Mouse (Mus musculus): ENCODE results near the gene Gys1. TPM values are rescaled to one million over a fixed set of nuclear protein-coding genes. Genes with fewer than 3 reads are reported as not detected.

Gys1 gene
- polyA plus RNA-seq, 1 experiment from 2014 or later: 21.7 TPM

DNA sequence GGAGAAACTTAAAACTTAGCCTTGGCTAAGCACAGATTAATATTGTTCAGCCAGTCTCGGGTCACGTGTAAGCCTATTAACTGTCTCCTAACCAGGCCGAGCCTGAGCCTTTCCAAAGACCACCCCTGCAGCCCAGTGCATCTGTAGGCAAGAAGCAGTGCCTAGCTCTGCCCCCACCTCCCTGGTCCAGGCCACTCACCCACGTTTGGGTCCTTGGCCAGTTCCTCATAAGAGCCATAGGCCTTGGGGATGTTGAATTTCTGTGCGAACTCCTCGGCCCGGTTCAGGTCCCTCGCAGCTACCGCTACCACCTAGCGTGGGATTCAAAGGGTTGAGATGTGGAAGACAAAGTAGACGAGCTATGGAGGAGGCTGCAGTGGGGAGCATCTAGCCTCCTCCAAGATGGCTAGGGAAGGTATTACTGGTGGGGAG is 53.2 kb downstream of the Gys1 start:
- Histone ChIP-seq H3K9me3 (replicated peaks) (no peaks in the 10 kb centered on the region), H3K27me3 (replicated peaks) (no peaks in the 10 kb centered on the region), H3K4me1 (peaks cover 37% of the 10 kb centered on the region), H3K36me3 (peaks cover 6% of the 10 kb centered on the region), H3K9ac (replicated peaks) (peak overlapping the region; percentile 24; the same call in 1 of the 2 replicates), H3K27ac (replicated peaks) (peak overlapping the region; percentile 83), H3K4me3 (replicated peaks) (peak overlapping the region; percentile 40), H3K4me2 (peak overlapping the region; percentile 62)
- peak; percentile 68 for ATAC-seq (ENCODE audit: low FRiP score)
- WGBS: 27% methylated on average over 11 of the region's 11 CpGs

DNA sequence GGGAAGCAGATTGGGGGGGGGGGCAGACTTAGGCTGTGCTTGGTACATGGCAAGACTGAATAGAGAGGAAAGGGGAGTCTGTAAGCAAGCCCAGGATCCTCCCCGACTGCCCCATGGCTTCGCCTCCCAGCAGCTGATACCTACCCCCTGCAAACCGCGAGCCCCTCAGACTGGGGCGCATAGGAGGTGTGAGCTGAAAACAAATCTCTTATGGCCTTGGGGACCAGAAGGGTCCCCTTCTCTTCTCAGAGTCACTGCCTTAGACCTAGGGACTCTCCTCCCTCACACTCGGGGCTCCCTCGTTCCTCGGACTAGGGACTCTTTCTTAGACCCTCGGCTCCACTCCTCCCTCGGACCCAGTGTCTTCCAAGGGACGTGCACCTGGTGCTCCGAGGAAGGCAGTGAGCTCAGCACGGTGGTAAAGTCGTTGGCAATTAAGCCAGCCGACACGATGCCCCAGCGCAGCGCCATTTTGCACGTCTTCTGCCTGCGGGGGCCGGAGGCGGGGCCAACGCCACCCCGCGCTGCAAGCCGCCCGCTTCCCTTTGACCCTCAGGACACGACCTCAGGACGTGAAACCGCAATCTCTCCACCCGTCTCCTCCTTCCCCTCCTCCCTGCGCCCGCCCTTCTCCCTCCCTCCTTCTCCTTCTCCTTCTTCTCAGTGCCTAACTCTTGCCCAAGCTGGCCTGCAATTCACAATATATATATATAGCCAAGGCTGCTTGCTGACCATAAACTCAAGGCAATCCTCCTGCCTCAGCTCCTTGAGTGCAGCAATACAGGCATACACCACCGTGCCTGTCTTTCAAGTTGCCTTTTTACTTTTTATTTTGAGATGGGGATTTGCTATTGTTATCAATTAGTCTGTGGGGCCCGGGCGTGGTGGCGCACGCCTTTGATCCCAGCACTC is 53.9 kb downstream of the Gys1 start, which contains the start of gene Dhdh:
Gene Dhdh (minus strand): TSS at position 513 of the 912 bp plus-strand sequence.
- Histone ChIP-seq H3K4me3 (replicated peaks) (peak within 1 kb of the TSS; percentile 40), H3K4me1 (peaks cover 37% of the 10 kb centered on the region)
- WGBS: 8% methylated on average over 38 of the region's 38 CpGs

GRCm38 (mm10) chr7:45489578-45489977 is 54.9 kb downstream of the Gys1 start:
- H3K27me3 ChIP-seq (replicated peaks): no peaks in the 10 kb centered on the region
- no peak overlapping the region for H3K4me3 ChIP-seq (replicated peaks)
- peaks cover 37% of the 10 kb centered on the region for H3K4me1 ChIP-seq
- 63% methylated on average over 7 of the region's 7 CpGs for WGBS
- no peak overlapping the region for H3K27ac ChIP-seq (replicated peaks)
- H3K4me2 ChIP-seq: no peak overlapping the region
- no peak for ATAC-seq (ENCODE audit: low FRiP score)
- peaks cover 23% of the 10 kb centered on the region for H3K36me3 ChIP-seq
- H3K9me3 ChIP-seq (replicated peaks): no peaks in the 10 kb centered on the region
- H3K9ac ChIP-seq (replicated peaks): no peak overlapping the region

More for the DNA sequence above, 53.9 kb downstream of the Gys1 start, which contains the start of gene Dhdh:
- ATAC-seq (ENCODE audit: low FRiP score): peak; percentile 74
- H3K36me3 ChIP-seq: peaks cover 13% of the 10 kb centered on the region
- H3K9ac ChIP-seq (replicated peaks): peak within 1 kb of the TSS; percentile 24
- H3K27ac ChIP-seq (replicated peaks): peak within 1 kb of the TSS; percentile 83
- no peaks in the 10 kb centered on the region for H3K9me3 ChIP-seq (replicated peaks)
- peak within 1 kb of the TSS; percentile 62 for H3K4me2 ChIP-seq
- H3K27me3 ChIP-seq (replicated peaks): no peaks in the 10 kb centered on the region

DNA sequence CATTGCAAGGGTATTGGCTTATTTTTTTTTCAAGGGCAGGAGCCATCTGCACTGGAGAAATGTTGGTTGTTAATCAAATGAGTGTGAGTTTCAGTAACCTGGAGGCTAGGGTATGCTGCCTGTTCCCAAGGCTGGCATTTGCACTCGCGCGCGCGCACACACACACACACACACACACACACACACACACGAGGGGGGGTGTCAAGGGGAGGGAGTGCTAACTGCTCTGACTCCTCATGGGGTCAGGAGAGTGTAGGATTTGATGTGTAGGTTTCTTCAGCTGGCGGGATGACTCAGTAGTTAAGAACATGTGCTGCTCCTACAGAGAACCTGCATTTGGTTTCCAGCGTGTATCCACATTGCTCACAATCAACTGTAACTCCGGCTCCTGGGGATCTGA is 56.2 kb downstream of the Gys1 start:
- WGBS: 25% methylated on average over 9 of the region's 9 CpGs
- no peak overlapping the region for H3K9ac ChIP-seq (replicated peaks)
- H3K4me2 ChIP-seq: no peak overlapping the region
- ATAC-seq (ENCODE audit: low FRiP score): no peak
- H3K4me3 ChIP-seq (replicated peaks): no peak overlapping the region
- H3K4me1 ChIP-seq: peaks cover 37% of the 10 kb centered on the region
- H3K36me3 ChIP-seq: peaks cover 35% of the 10 kb centered on the region
- H3K9me3 ChIP-seq (replicated peaks): no peaks in the 10 kb centered on the region
- no peaks in the 10 kb centered on the region for H3K27me3 ChIP-seq (replicated peaks)
- H3K27ac ChIP-seq (replicated peaks): 0 out of 2 replicates have a peak overlapping the region, but pooled peaks have one; percentile 1

DNA sequence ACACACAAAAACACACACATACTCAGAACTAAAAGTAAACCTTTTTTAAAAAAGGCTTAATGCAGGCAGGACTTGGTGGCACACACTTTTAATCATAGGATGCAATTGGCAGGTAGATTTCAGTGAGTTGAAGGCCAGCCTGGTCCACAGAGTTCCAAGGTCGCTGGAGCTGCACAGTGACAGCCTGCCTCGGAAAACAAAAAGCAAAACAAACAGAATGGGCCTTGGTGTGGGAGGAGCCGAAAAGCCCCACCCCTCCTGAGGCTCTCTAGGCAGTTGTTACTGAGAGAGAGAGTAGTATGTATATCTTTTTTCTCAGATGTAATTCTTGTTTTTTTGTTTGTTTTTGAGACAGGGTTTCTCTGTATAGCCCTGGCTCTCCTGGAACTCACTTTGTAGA is 56.6 kb downstream of the Gys1 start:
- no peak overlapping the region for H3K4me3 ChIP-seq (replicated peaks)
- no peak overlapping the region for H3K9ac ChIP-seq (replicated peaks)
- H3K4me1 ChIP-seq: peaks cover 37% of the 10 kb centered on the region
- no peak for ATAC-seq (ENCODE audit: low FRiP score)
- 0 out of 2 replicates have a peak overlapping the region, but pooled peaks have one; percentile 1 for H3K27ac ChIP-seq (replicated peaks)
- H3K9me3 ChIP-seq (replicated peaks): no peaks in the 10 kb centered on the region
- H3K36me3 ChIP-seq: peaks cover 39% of the 10 kb centered on the region
- H3K27me3 ChIP-seq (replicated peaks): no peaks in the 10 kb centered on the region
- WGBS: 12% methylated on average over 3 of the region's 3 CpGs
- no peak overlapping the region for H3K4me2 ChIP-seq

GRCm38 (mm10) chr7:45492225-45492844 is 57.7 kb downstream of the Gys1 start:
- Histone ChIP-seq H3K27me3 (replicated peaks) (no peaks in the 10 kb centered on the region), H3K4me3 (replicated peaks) (no peak overlapping the region), H3K36me3 (peaks cover 50% of the 10 kb centered on the region), H3K27ac (replicated peaks) (no peak overlapping the region), H3K4me1 (peaks cover 37% of the 10 kb centered on the region), H3K4me2 (no peak overlapping the region), H3K9me3 (replicated peaks) (no peaks in the 10 kb centered on the region), H3K9ac (replicated peaks) (no peak overlapping the region)
- ATAC-seq (ENCODE audit: low FRiP score): no peak
- whole genome bisulfite sequencing: 96% methylated on average over 8 of the region's 8 CpGs

- ATAC-seq (ENCODE audit: low FRiP score): no peak
- H3K27ac ChIP-seq (replicated peaks): no peak overlapping the region
- no peaks in the 10 kb centered on the region for H3K27me3 ChIP-seq (replicated peaks)
- no peak overlapping the region for H3K4me2 ChIP-seq
- no peak overlapping the region for H3K9ac ChIP-seq (replicated peaks)
- H3K4me1 ChIP-seq: peaks cover 35% of the 10 kb centered on the region
- peaks cover 56% of the 10 kb centered on the region for H3K36me3 ChIP-seq
- no peak overlapping the region for H3K4me3 ChIP-seq (replicated peaks)
- H3K9me3 ChIP-seq (replicated peaks): no peaks in the 10 kb centered on the region
- WGBS: 92% methylated on average over 5 of the region's 5 CpGs
These were observed 58.3 kb downstream of the Gys1 start for GRCm38 (mm10) chr7:45492951-45493350.

- peaks cover 72% of the 10 kb centered on the region for H3K36me3 ChIP-seq
- H3K27ac ChIP-seq (replicated peaks): no peak overlapping the region
- H3K4me1 ChIP-seq: peaks cover 19% of the 10 kb centered on the region
- no peak overlapping the region for H3K4me2 ChIP-seq
- no peak overlapping the region for H3K4me3 ChIP-seq (replicated peaks)
- H3K9me3 ChIP-seq (replicated peaks): no peaks in the 10 kb centered on the region
- no peak for ATAC-seq (ENCODE audit: low FRiP score)
- 90% methylated on average over 9 of the region's 9 CpGs for WGBS
- H3K27me3 ChIP-seq (replicated peaks): no peaks in the 10 kb centered on the region
- no peak overlapping the region for H3K9ac ChIP-seq (replicated peaks)
These were observed 59.9 kb downstream of the Gys1 start for GRCm38 (mm10) chr7:45494548-45494947.

GRCm38 (mm10) chr7:45498427-45498826 is 63.8 kb downstream of the Gys1 start:
- peaks cover 93% of the 10 kb centered on the region for H3K36me3 ChIP-seq
- no peak overlapping the region for H3K4me2 ChIP-seq
- no peaks in the 10 kb centered on the region for H3K9me3 ChIP-seq (replicated peaks)
- 95% methylated on average over 6 of the region's 6 CpGs for WGBS
- no peaks in the 10 kb centered on the region for H3K27me3 ChIP-seq (replicated peaks)
- H3K9ac ChIP-seq (replicated peaks): no peak overlapping the region
- peaks cover 3% of the 10 kb centered on the region; the same call in 1 of the 2 replicates for H3K4me1 ChIP-seq
- H3K4me3 ChIP-seq (replicated peaks): no peak overlapping the region
- ATAC-seq (ENCODE audit: low FRiP score): no peak
- H3K27ac ChIP-seq (replicated peaks): no peak overlapping the region

All from neural tube, embryonic 15.5 days (tissue).